Mouse (Mus musculus) stomach, embryonic 15.5 days (tissue): ENCODE measurements around the gene St3gal2. TPM values are rescaled to one million over a fixed set of nuclear protein-coding genes. Genes with fewer than 3 reads are reported as not detected.
A peak's percentile ranks its signal among the peaks of the same experiment; 100 is the strongest.
"Not testable (repeated sequence)": the region's sequence is repeated elsewhere in the genome, so short reads cannot be mapped to it uniquely, and the experiment has no call there.

Experiments used
- ATAC-seq: fragments of 200-750 bp; cut with Nextera tagmentation; 2 replicates; pipeline ENCODE4 v1.8.0; 2017; ENCODE audit warnings: low read depth, moderate number of reproducible peaks, moderate TSS enrichment; ENCODE audit not compliant: insufficient read depth, low FRiP score
- H3K27ac ChIP-seq: fragments of 300-500 bp; sonication (generic); 2 replicates; pipeline ENCODE4 v1.5.1; 2015; ENCODE audit warnings: mild to moderate bottlenecking, inconsistent platforms
- H3K27me3 ChIP-seq: fragments of 300-500 bp; sonication (generic); replicated peaks from 2 replicates; pipeline ENCODE4 v1.6.1; 2015; ENCODE audit warnings: inconsistent platforms
- H3K36me3 ChIP-seq: fragments of 300-500 bp; sonication (generic); 2 replicates; pipeline ENCODE4 v1.6.1; 2015; ENCODE audit warnings: inconsistent platforms
- H3K4me1 ChIP-seq: fragments of 300-500 bp; sonication (generic); 2 replicates; pipeline ENCODE4 v1.6.1; 2015; ENCODE audit warnings: inconsistent platforms
- H3K4me2 ChIP-seq: fragments of 300-500 bp; sonication (generic); 2 replicates; pipeline ENCODE4 v1.6.1; 2015; ENCODE audit warnings: mild to moderate bottlenecking, inconsistent platforms
- H3K4me3 ChIP-seq: fragments of 300-500 bp; sonication (generic); replicated peaks from 2 replicates; pipeline ENCODE4 v1.5.1; 2015; ENCODE audit warnings: inconsistent platforms
- H3K9ac ChIP-seq: fragments of 300-500 bp; sonication (generic); 2 replicates; pipeline ENCODE4 v1.6.1; 2015; ENCODE audit warnings: inconsistent platforms
- H3K9me3 ChIP-seq: fragments of 300-500 bp; sonication (generic); 2 replicates; pipeline ENCODE4 v1.6.1; 2016; ENCODE audit warnings: inconsistent platforms
- WGBS: fragments of 180-500 bp; shearing (Covaris S2); methylation state at CpG from one replicate; pipeline ENCODE4 v1.1.7; 2015; 5-methylcytosine and 5-hydroxymethylcytosine counted together
- polyA plus RNA-seq: library from polyadenylated mRNA; unstranded; fragments of >200 nt; fragmentation: Nextera tagmentation; extraction: Ambion mirVana; gene quantifications from 2 replicates; pipeline ENCODE4 v1.2.1, GENCODE M21; 2015

Gene St3gal2
- polyA plus RNA-seq, 1 experiment from 2014 or later = 17.6 TPM

- Histone ChIP-seq H3K27ac (no peak overlapping the region), H3K9ac (no peak overlapping the region), H3K27me3 (no peaks in the 10 kb centered on the region), H3K4me2 (no peak overlapping the region), H3K4me1 (no peaks in the 10 kb centered on the region), H3K36me3 (no peaks in the 10 kb centered on the region), H3K9me3 (no peaks in the 10 kb centered on the region), H3K4me3 (no peak overlapping the region)
- ATAC-seq = no peak
- WGBS = 74% methylated on average over 10 of the region's 10 CpGs
Measured at GRCm38 (mm10) chr8:110894851-110895250, 24.9 kb upstream of the St3gal2 start.

GRCm38 (mm10) chr8:110895254-110895653 is 24.5 kb upstream of the St3gal2 start:
- Histone ChIP-seq H3K27ac (no peak overlapping the region), H3K9me3 (no peaks in the 10 kb centered on the region), H3K4me3 (no peak overlapping the region), H3K4me2 (no peak overlapping the region), H3K36me3 (no peaks in the 10 kb centered on the region), H3K4me1 (no peaks in the 10 kb centered on the region), H3K9ac (no peak overlapping the region), H3K27me3 (no peaks in the 10 kb centered on the region)
- no peak for ATAC-seq
- 63% methylated on average over 9 of the region's 9 CpGs for WGBS

- no peaks in the 10 kb centered on the region for H3K36me3 ChIP-seq
- WGBS = 92% methylated on average over 13 of the region's 13 CpGs
- H3K9me3 ChIP-seq = no peaks in the 10 kb centered on the region
- H3K4me3 ChIP-seq = no peak overlapping the region
- H3K27ac ChIP-seq = no peak overlapping the region
- H3K27me3 ChIP-seq = no peaks in the 10 kb centered on the region
- H3K9ac ChIP-seq = no peak overlapping the region
- no peak overlapping the region for H3K4me2 ChIP-seq
- no peak for ATAC-seq
- 0 out of 2 replicates have a peak, but pooled peaks cover under 1% of the 10 kb centered on the region for H3K4me1 ChIP-seq
Measured at GRCm38 (mm10) chr8:110895812-110896211, 23.9 kb upstream of the St3gal2 start.

DNA sequence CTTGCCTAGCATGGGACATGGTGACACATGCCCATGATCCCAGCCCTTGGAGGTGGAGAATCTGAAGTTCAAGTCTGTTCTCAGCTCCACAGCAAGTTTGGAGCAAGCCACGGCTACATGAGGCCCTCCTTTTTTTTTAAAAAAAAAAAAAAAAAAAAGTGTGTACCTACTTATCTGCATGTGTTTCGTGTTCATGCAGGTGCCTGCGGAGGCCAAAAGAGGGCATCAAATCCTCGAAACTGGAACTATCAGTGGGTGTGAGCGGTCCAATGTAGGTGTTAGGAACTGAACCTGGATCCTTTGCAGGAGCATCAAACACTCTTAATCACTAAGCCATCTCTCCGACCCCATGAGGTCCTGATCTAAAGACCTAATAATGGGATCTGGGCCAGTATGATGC is 22.2 kb upstream of the St3gal2 start:
- WGBS = 92% methylated on average over 6 of the region's 6 CpGs
- Histone ChIP-seq H3K36me3 (no peaks in the 10 kb centered on the region), H3K27me3 (no peaks in the 10 kb centered on the region), H3K9me3 (no peaks in the 10 kb centered on the region), H3K9ac (no peak overlapping the region), H3K4me3 (no peak overlapping the region), H3K4me2 (no peak overlapping the region), H3K4me1 (peaks cover 8% of the 10 kb centered on the region; the same call in 1 of the 2 replicates), H3K27ac (no peak overlapping the region)
- ATAC-seq = no peak

- peak; percentile 50 for ATAC-seq
- Histone ChIP-seq H3K4me1 (peaks cover 8% of the 10 kb centered on the region; the same call in 1 of the 2 replicates), H3K27me3 (no peaks in the 10 kb centered on the region), H3K27ac (peak overlapping the region; percentile 19; the same call in 1 of the 2 replicates), H3K4me2 (peak overlapping the region; percentile 16; the same call in 1 of the 2 replicates), H3K9me3 (no peaks in the 10 kb centered on the region), H3K9ac (no peak overlapping the region), H3K36me3 (no peaks in the 10 kb centered on the region), H3K4me3 (no peak overlapping the region)
- WGBS = 44% methylated on average over 3 of the region's 3 CpGs
Measured at GRCm38 (mm10) chr8:110901056-110901455, 18.7 kb upstream of the St3gal2 start.

DNA sequence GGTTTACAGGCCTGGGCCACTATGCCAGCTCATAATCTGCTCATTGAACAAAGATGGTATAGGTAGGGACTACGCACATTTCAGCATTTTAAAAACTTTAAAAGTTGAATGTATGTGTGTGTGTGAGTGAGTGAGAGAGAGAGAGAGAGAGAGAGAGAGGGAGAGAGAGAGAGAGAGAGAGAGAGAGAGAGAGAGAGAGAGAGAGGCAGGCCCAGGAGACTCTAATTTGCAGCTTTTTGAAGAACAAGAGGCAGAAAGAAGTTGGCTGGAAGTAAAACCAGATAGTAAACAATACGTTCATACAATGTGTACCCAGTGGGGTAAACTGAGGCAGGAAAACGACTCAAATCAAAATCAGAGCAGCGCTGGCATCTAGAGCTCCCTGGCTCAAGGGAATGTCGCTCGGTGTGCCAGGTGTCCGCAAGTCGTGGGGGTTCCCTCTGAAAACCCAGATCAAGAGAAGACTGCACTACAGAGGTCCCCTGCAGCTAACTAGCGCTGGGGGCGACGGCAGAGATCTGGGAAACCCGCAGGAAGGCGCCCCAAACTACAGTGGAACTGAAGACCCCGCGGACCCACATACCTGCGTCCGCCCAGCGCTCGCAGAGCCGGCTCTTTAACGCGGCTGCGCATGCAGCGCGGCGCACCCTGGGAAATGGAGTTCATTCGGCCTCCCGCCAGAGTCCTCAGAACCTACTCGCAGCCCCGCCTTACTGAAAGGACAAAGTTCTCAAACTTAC is 17.7 kb upstream of the St3gal2 start, which contains the start of gene Fuk:
TSS of gene Fuk (minus strand) at position 650 of the 740 bp plus-strand sequence.
- peak within 1 kb of the TSS; percentile 61; the same call in 1 of the 2 replicates for H3K9ac ChIP-seq
- H3K9me3 ChIP-seq = no peaks in the 10 kb centered on the region
- no peaks in the 10 kb centered on the region for H3K36me3 ChIP-seq
- peaks cover 8% of the 10 kb centered on the region; the same call in 1 of the 2 replicates for H3K4me1 ChIP-seq
- H3K4me3 ChIP-seq = peak within 1 kb of the TSS; percentile 80
- 2% methylated on average over 30 of the region's 30 CpGs for WGBS
- no peak within 1 kb of the TSS; the same call in 1 of the 2 replicates for H3K27ac ChIP-seq
- peak; percentile 90 for ATAC-seq
- H3K27me3 ChIP-seq = no peaks in the 10 kb centered on the region
- peak within 1 kb of the TSS; percentile 70 for H3K4me2 ChIP-seq

- Histone ChIP-seq H3K9ac (no peak overlapping the region), H3K36me3 (no peaks in the 10 kb centered on the region), H3K27me3 (no peaks in the 10 kb centered on the region), H3K4me1 (peaks cover 8% of the 10 kb centered on the region; the same call in 1 of the 2 replicates), H3K9me3 (no peaks in the 10 kb centered on the region), H3K27ac (no peak overlapping the region), H3K4me3 (peak overlapping the region; percentile 80), H3K4me2 (peak overlapping the region; percentile 70)
- WGBS = 62% methylated on average over 2 of the region's 2 CpGs
- no peak for ATAC-seq
Measured at GRCm38 (mm10) chr8:110902579-110902965, 17.1 kb upstream of the St3gal2 start.

DNA sequence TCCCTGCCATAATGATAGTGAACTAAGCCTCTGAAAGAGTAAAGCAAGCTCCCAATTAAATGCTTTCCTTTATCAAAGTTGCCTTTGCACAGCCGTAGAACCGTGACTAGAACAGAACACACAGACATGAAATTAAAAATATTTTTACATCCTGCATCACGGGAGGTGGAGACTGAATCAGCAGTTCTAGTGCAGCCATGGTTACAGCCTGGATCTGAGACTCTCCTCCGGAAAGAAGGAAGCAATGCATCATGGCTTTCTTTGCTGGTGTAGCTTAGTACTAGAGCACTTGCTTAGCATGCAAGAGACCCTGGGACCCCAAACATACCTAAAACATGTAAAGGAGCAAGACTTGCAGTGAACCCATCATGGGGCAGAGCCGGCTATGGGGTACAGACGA is 14.3 kb upstream of the St3gal2 start:
- WGBS = 87% methylated on average over 6 of the region's 6 CpGs
- Histone ChIP-seq H3K4me1 (peaks cover 8% of the 10 kb centered on the region; the same call in 1 of the 2 replicates), H3K36me3 (no peaks in the 10 kb centered on the region), H3K4me2 (no peak overlapping the region), H3K9me3 (no peaks in the 10 kb centered on the region), H3K27ac (no peak overlapping the region), H3K4me3 (no peak overlapping the region), H3K9ac (no peak overlapping the region), H3K27me3 (no peaks in the 10 kb centered on the region)
- ATAC-seq = no peak

DNA sequence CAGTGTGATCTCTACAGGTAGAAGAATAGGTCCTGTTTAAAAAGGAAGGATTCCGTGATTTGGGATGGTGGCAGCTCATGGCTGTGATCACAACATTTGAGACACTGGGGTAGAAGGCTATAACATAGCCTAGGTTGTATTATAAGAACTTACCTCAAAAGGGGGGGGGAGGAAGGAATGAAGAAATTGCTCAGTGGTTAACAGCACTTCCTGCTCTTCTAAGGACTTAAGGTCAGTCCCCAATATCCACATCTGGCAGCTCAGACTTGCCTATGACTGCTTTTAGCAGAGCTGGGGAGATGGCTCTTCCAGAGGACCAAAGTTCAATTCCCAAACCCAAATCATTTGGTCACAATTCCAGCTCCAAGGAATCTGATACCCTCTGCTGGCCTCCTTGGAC is 13.0 kb upstream of the St3gal2 start:
- no peaks in the 10 kb centered on the region for H3K9me3 ChIP-seq
- ATAC-seq = no peak
- H3K4me1 ChIP-seq = 0 out of 2 replicates have a peak, but pooled peaks cover under 1% of the 10 kb centered on the region
- no peak overlapping the region for H3K4me3 ChIP-seq
- no peak overlapping the region for H3K4me2 ChIP-seq
- WGBS = 78% methylated on average over 1 of the region's 1 CpGs
- H3K27ac ChIP-seq = no peak overlapping the region
- H3K36me3 ChIP-seq = no peaks in the 10 kb centered on the region
- no peaks in the 10 kb centered on the region for H3K27me3 ChIP-seq
- no peak overlapping the region for H3K9ac ChIP-seq

DNA sequence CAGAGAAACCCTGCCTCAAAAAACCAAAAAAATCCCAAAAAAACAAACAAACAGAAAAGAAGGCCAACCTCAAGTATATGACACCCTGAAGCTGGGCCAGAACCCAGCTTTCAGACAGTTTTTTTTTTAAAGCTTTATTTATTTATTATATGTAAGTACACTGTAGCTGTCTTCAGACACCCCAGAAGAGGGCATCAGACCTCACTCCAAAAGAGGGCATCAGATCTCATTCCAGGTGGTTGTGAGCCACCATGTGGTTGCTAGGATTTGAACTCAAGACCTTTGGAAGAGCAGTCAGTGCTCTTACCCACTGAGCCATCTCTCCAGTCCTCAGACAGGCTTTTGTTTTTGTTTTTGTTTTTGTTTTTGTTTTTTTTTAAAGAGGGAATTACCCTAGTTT is 9.9 kb upstream of the St3gal2 start:
- H3K9me3 ChIP-seq, H3K27ac ChIP-seq, H3K4me3 ChIP-seq, ATAC-seq, H3K4me2 ChIP-seq, H3K27me3 ChIP-seq, H3K9ac ChIP-seq, H3K4me1 ChIP-seq, H3K36me3 ChIP-seq: not testable (repeated sequence)

GRCm38 (mm10) chr8:110911576-110912570 is 7.8 kb upstream of the St3gal2 start:
- Histone ChIP-seq H3K27ac (no peak overlapping the region), H3K27me3 (no peaks in the 10 kb centered on the region), H3K9me3 (no peaks in the 10 kb centered on the region), H3K9ac (no peak overlapping the region), H3K4me3 (no peak overlapping the region), H3K4me1 (no peaks in the 10 kb centered on the region), H3K4me2 (no peak overlapping the region), H3K36me3 (no peaks in the 10 kb centered on the region)
- WGBS = 79% methylated on average over 15 of the region's 15 CpGs
- ATAC-seq = no peak

- ATAC-seq = no peak
Measured at GRCm38 (mm10) chr8:110917415-110917814, 2.3 kb upstream of the St3gal2 start.

More at GRCm38 (mm10) chr8:110917415-110917814, 2.3 kb upstream of the St3gal2 start:
- Histone ChIP-seq H3K9me3 (no peaks in the 10 kb centered on the region), H3K27me3 (no peaks in the 10 kb centered on the region), H3K4me2 (no peak overlapping the region), H3K9ac (no peak overlapping the region), H3K27ac (no peak overlapping the region), H3K4me3 (no peak overlapping the region), H3K36me3 (no peaks in the 10 kb centered on the region), H3K4me1 (peaks cover 23% of the 10 kb centered on the region)
- 59% methylated on average over 2 of the region's 2 CpGs for WGBS
